Mouse (Mus musculus) thymus, adult 2 months (tissue): ENCODE measurements around the gene Tmem141. TPM values are rescaled to one million over a fixed set of nuclear protein-coding genes. Genes with fewer than 3 reads are reported as not detected.

Experiments used
- DNase-seq: peaks from one replicate; pipeline ENCODE4 v3.0.0; 2021
- H3K27ac ChIP-seq: fragments of 200-500 bp; 2 replicates; pipeline ENCODE4 v1.5.1; 2012; ENCODE audit warnings: low read length, control low read depth; ENCODE audit not compliant: control insufficient read depth, insufficient read depth
- H3K27me3 ChIP-seq: fragments of 200-500 bp; 2 replicates; pipeline ENCODE4 v1.6.1; 2012; ENCODE audit warnings: mild to moderate bottlenecking, low read length, moderate library complexity, mixed read lengths; ENCODE audit not compliant: control insufficient read depth, insufficient read depth
- H3K36me3 ChIP-seq: fragments of 200-500 bp; 2 replicates; pipeline ENCODE4 v1.6.1; 2012; ENCODE audit warnings: mild to moderate bottlenecking, low read length, moderate library complexity; ENCODE audit not compliant: control insufficient read depth, insufficient read depth
- H3K4me1 ChIP-seq: fragments of 200-500 bp; replicated peaks from 2 replicates; pipeline ENCODE4 v1.6.1; 2012; ENCODE audit warnings: low read length; ENCODE audit not compliant: control insufficient read depth, insufficient read depth
- H3K4me3 ChIP-seq: fragments of 200-500 bp; 2 replicates; pipeline ENCODE4 v1.5.1; 2012; ENCODE audit warnings: mild to moderate bottlenecking, low read length, control low read depth, moderate library complexity; ENCODE audit not compliant: control insufficient read depth, insufficient read depth
- CTCF ChIP-seq: fragments of 200-500 bp; IDR thresholded peaks from 2 replicates; pipeline ENCODE4 v1.5.1; 2012; ENCODE audit warnings: mild to moderate bottlenecking, control low read depth, low read length, moderate library complexity, borderline replicate concordance; ENCODE audit not compliant: control insufficient read depth, poor library complexity, insufficient read depth; ENCODE audit errors: extremely low read depth
- POLR2A ChIP-seq: fragments of 200-500 bp; IDR thresholded peaks from 2 replicates; pipeline ENCODE4 v1.6.1; 2012; ENCODE audit warnings: mild to moderate bottlenecking, low read length, control low read depth, moderate library complexity; ENCODE audit not compliant: control insufficient read depth, poor library complexity, insufficient read depth; ENCODE audit errors: extremely low read depth
- WGBS: fragments of 180-500 bp; shearing (Covaris S2); methylation state at CpG from one replicate; pipeline ENCODE4 v1.1.7; 2018; 5-methylcytosine and 5-hydroxymethylcytosine counted together
- polyA plus RNA-seq: library from polyadenylated mRNA; depleted of rRNA; stranded (reverse); fragments of >200 nt; gene quantifications from 2 replicates; pipeline ENCODE4 v1.2.3, GENCODE M21; 2012

The Tmem141 gene
- polyA plus RNA-seq, 1 experiment = 12.3 TPM

DNA sequence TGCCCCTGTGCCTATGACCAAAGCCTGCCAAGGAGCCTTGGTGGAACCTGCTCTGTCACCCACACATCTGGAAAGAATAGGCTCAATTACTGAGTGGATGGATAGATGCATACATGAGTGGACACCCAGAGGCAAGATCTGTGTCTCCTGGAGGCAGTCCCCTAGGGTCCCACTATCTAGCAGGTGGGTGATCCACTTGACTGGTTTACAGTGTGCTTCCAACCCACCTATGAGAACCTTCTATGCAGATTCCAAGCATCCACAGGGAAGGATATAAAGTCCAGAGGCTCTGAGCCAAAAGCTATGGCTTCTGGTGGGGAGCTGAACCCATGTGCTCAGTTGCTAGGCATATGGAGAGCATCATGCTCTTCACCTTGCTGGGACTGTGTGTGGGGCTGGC is 35.8 kb upstream of the Tmem141 start, which contains the start of gene Lcn5:
TSS of gene Lcn5 (plus strand) at position 301 of the 400 bp plus-strand sequence.
- no peak within 1 kb of the TSS for H3K27ac ChIP-seq

DNA sequence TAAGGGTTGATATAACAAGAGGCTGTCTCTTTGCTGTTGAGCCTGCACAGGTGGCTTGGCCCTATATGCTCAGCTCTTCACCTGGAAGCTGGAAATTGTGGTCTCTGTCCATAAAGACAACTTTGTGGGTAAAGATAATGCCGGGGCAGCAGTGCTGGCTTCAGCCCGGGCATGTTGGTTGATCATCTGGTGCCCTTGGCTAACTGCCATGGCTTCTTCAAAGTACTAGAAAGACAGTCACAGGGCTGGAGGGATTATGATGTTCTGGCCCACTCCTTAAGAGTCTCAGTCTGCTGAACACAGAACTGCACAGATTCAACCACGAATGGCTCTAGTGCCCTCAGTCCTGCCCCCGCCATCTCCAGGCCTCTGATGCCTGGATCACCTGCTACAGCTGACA is 35.4 kb upstream of the Tmem141 start:
- DNase-seq = no peak
- 48% methylated on average over 4 of the region's 4 CpGs for WGBS
- Histone ChIP-seq H3K4me3 (no peak overlapping the region), H3K4me1 (no peaks in the 10 kb centered on the region), H3K36me3 (no peaks in the 10 kb centered on the region), H3K27ac (no peak overlapping the region), H3K27me3 (no peaks in the 10 kb centered on the region)
- no peak for TF ChIP-seq POLR2A
- no peak for TF ChIP-seq CTCF

More for the DNA sequence above, 35.8 kb upstream of the Tmem141 start, which contains the start of gene Lcn5:
- no peak for DNase-seq
- Histone ChIP-seq H3K36me3 (no peaks in the 10 kb centered on the region), H3K4me3 (no peak within 1 kb of the TSS), H3K27me3 (no peaks in the 10 kb centered on the region), H3K4me1 (no peaks in the 10 kb centered on the region)
- TF ChIP-seq CTCF = no peak
- no peak for TF ChIP-seq POLR2A

DNA sequence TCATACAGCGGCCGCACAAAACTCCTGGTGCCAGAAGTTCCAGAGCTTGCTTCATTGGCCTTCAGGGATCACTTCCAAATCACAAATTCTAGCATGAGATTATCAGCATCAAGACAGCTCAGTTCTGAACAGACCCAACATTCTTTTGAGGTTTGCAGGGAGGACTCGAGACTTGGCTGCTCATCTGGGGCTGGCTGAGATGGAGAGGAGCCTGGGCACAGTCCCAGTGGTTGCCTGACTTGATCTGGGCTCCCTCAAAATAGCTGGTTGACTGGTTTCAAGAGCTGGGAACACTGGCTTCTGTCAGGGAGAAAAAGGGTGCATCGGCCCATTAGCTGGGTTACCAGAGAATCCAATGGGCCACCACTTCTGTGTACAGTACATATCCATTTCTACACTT is 34.9 kb upstream of the Tmem141 start:
- WGBS = 92% methylated on average over 4 of the region's 4 CpGs
- H3K4me1 ChIP-seq = no peaks in the 10 kb centered on the region
- DNase-seq = no peak
- TF ChIP-seq POLR2A = no peak
- no peak for TF ChIP-seq CTCF
- H3K36me3 ChIP-seq = no peaks in the 10 kb centered on the region
- H3K27me3 ChIP-seq = no peaks in the 10 kb centered on the region
- H3K27ac ChIP-seq = no peak overlapping the region
- no peak overlapping the region for H3K4me3 ChIP-seq

DNA sequence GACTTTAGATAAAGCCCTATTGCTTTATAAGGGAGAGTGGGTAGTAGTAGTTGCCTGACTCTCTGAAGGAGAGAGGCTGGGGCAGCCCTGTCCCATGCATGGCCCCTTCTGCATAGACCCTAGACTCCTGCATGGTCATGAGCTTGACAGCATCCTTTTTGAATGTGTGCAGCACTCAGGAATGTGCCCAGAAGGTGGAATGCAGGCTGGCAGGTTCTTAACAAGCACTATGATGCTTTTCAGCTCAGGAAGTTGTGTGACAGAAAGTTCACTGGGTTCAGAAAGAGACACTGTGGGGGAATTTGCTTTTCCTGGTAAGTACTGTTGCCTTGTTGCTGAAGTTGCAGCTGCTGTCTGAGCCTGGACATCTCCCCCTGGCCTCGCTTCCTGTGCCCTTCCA is 32.7 kb upstream of the Tmem141 start:
- no peak for TF ChIP-seq POLR2A
- no peak for TF ChIP-seq CTCF
- Histone ChIP-seq H3K36me3 (no peaks in the 10 kb centered on the region), H3K4me1 (no peaks in the 10 kb centered on the region), H3K27me3 (no peaks in the 10 kb centered on the region), H3K27ac (no peak overlapping the region), H3K4me3 (no peak overlapping the region)
- WGBS = 74% methylated on average over 1 of the region's 1 CpGs
- DNase-seq = no peak

DNA sequence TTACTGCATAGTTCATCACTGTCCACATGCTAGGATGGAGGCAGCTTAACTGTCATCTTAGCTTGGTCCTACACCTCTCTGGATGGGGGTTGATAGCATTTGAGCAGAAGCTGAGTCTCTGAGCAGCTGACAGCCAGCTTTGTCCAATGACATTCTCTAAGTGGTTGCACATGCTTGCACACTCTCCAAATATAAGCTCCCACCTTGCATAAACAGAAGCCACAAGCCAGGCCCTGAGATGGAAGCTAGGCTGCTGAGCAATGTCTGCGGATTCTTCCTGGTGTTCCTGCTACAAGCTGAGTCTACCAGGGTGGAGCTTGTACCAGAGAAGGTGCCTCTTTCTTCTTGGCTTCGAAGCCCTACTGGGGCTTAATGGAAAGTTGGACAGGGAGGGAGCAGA is 31.1 kb upstream of the Tmem141 start, which contains the start of gene Lcn8:
TSS of gene Lcn8 (plus strand) at position 219 of the 400 bp plus-strand sequence.
- 66% methylated on average over 2 of the region's 2 CpGs for WGBS
- no peaks in the 10 kb centered on the region for H3K36me3 ChIP-seq
- no peak for DNase-seq
- H3K27ac ChIP-seq = no peak within 1 kb of the TSS
- H3K27me3 ChIP-seq = no peaks in the 10 kb centered on the region
- no peak within 1 kb of the TSS for H3K4me3 ChIP-seq
- TF ChIP-seq CTCF = no peak
- TF ChIP-seq POLR2A = no peak
- no peaks in the 10 kb centered on the region for H3K4me1 ChIP-seq

DNA sequence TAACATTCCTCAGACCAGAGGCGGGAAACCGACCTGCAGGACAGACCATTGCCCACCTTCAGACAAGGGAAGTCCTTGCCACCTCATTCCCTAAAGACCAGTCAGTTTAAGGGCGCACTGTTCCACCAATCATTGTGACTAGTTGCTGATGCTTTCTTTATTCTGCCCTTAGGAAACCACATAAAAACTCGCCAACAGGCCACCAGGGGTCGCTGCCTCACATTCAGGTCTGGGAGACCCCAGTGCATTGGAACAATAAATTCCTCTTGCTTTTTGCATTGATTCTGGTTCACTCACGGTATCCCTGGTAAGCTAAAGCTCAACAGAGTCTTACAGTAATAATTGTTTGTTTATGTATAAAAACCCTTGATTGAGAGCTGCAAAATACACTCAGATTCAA is 18.1 kb upstream of the Tmem141 start:
- Histone ChIP-seq H3K36me3 (no peaks in the 10 kb centered on the region), H3K27me3 (no peaks in the 10 kb centered on the region), H3K4me1 (no peaks in the 10 kb centered on the region), H3K27ac (no peak overlapping the region), H3K4me3 (no peak overlapping the region)
- 24% methylated on average over 6 of the region's 6 CpGs for WGBS
- TF ChIP-seq POLR2A (no peak), CTCF (no peak)
- DNase-seq = peak; percentile 64

DNA sequence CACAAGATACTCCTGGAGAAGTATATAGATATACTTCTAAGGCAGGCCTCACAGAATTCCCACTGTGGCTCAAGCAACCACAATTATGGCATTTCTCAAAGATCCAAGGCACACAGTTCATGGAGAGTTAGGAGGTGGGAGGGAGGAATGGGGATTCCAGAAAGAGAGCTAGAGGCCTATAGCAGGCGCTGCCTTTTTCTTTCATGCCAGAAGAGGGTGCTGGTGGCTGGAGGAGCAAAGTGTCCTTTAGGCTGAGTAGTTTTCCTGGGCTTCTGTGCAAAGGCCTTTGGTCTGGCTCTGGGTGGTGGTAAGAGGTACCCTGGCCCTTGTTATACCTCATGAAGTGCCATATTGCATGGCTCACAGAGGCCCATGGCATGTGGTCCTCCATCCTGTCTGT is 12.2 kb upstream of the Tmem141 start:
- 100% methylated on average over 1 of the region's 1 CpGs for WGBS
- Histone ChIP-seq H3K27me3 (no peaks in the 10 kb centered on the region), H3K4me1 (no peaks in the 10 kb centered on the region), H3K4me3 (no peak overlapping the region), H3K27ac (no peak overlapping the region), H3K36me3 (no peaks in the 10 kb centered on the region)
- no peak for TF ChIP-seq POLR2A
- no peak for TF ChIP-seq CTCF
- DNase-seq = no peak
